Mouse (Mus musculus): ENCODE measurements at regions not wholly inside any gene's neighbourhood (a gene's known extent, or its start where the extent isn't known, plus 50 kb on each side); places are given as distances from the start of the nearest gene placed in this dataset.

DNA sequence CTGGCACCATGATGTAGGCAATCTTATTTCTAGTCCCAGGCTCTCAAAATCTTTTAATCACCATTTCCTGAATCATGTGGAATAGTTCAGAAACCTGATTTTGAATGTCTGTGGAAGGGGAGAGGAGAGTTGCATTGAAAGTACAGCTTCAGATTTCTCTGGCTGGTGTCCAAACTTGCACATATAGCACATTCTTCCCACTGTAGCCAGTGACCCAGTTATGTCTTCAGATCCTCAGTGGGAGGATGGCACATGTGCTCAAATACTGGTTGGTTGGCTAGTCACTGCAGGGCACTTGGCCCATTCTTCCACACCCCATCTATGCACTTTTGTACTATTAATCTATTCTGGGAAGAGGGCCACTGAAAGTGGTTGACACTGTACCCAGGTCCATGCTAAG is 434.3 kb upstream of the Tenm4 start:
- TF ChIP-seq CTCF (IDR thresholded peaks at IDR 0.05) (no peak), EP300 (IDR thresholded peaks at IDR 0.05; ENCODE audit: insufficient read depth, low read depth, low read length) (no peak)
